Mouse (Mus musculus) stomach, postnatal 0 days (tissue): ENCODE measurements at regions not wholly inside any gene's neighbourhood (a gene's known extent, or its start where the extent isn't known, plus 50 kb on each side); places are given as distances from the start of the nearest gene placed in this dataset.

ENCODE experiments used
- CTCF ChIP-seq: IDR thresholded peaks from 2 replicates; pipeline ENCODE4 v1.5.1; 2016; ENCODE audit warnings: antibody characterized with exemption, low read depth, mild to moderate bottlenecking, moderate library complexity
- EP300 ChIP-seq: optimal IDR thresholded peaks from 2 replicates; pipeline ENCODE3; 2016; ENCODE audit warnings: antibody characterized with exemption

DNA sequence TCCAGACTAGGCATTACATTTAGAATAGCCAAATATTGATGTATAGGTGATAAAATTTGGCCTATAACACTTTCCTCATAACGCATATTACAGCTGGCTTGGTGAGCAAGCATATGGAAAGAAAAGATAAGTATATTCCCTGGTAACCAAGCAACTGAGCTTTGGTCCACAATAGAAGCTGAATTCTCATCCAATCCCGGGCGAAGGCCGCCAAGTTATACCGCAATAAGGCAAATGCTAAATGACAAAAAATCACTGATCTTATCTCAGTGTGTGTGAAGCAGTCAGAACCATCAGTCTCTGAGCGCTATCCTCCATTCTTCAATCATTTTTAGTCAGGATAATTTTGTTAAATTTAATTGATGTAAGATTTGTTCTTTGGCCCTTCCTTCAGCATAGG, 105.9 kb upstream of the Tmem72 start:
- TF ChIP-seq CTCF (no peak), EP300 (no peak)
